ENCODE assay signal across 22 mouse cellular contexts in the genomic region with DNA sequence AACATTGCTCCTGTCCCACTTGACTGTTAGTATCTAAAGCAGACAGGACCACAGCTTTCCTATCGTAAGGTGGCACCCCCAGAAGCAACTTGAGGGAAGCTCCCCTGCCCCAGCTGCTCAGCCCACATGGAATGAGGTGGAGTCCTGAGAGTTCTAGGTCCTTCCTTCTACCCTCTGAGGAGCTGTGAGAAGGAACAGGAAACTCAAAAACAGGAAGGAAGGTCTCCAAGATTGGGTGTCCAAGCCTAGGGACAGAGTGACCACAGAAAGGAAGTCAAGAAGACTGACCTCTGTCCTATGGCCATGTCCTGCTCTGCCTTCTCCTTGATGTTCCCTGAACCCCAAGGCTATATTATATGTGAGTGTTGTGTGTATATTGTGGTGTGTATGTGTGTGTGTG. TPM values are rescaled to one million over a fixed set of nuclear protein-coding genes. Genes with fewer than 3 reads are reported as not detected.
DNase-seq lines count a peak whose midpoint lies in the region; ATAC-seq lines count a peak whose summit lies in the region.
"Had no signal": no experiment of that assay in that cellular context is flagged by ENCODE, and none has a peak within 500 bp of the region (broad histone marks: within the 10 kb centered on the region; RNA-seq: fewer than 3 reads in every experiment).

No protein-coding gene starts in this region.

- H3K27ac ChIP-seq in intestine, embryonic 16.5 days (ENCODE audit: low read length), result no peak overlapping the region
- no peak overlapping the region for H3K27ac ChIP-seq in hindbrain, embryonic 12.5 days
- H3K27ac ChIP-seq: embryonic facial prominence, embryonic 10.5 days; forebrain, embryonic 13.5 days; heart, embryonic 13.5 days; hindbrain, embryonic 14.5 days had no signal

- H3K4me3 ChIP-seq in megakaryocyte, embryonic 14.5 days (replicated peaks), result peak overlapping the region; percentile 67
- H3K4me3 ChIP-seq in intestine, embryonic 16.5 days (ENCODE audit: low read length), result no peak overlapping the region
- no peak overlapping the region for H3K4me3 ChIP-seq in hindbrain, embryonic 12.5 days
- H3K4me3 ChIP-seq: embryonic facial prominence, embryonic 10.5 days; forebrain, embryonic 13.5 days; heart, embryonic 13.5 days had no signal

- H3K9ac ChIP-seq in intestine, embryonic 16.5 days (ENCODE audit: low read depth, low read length), result no peak overlapping the region
- H3K9ac ChIP-seq in hindbrain, embryonic 12.5 days, result no peak overlapping the region
- H3K9ac ChIP-seq: forebrain, embryonic 13.5 days; forebrain, postnatal 0 days; heart, embryonic 13.5 days; hindbrain, embryonic 14.5 days had no signal

- H3K9me3 ChIP-seq in megakaryocyte, embryonic 14.5 days, result no peaks in the 10 kb centered on the region
- H3K9me3 ChIP-seq in intestine, embryonic 16.5 days (ENCODE audit: control insufficient read depth, low read length), result no peaks in the 10 kb centered on the region
- no peaks in the 10 kb centered on the region for H3K9me3 ChIP-seq in hindbrain, embryonic 12.5 days (replicated peaks)
- H3K9me3 ChIP-seq: embryonic facial prominence, embryonic 10.5 days; forebrain, embryonic 13.5 days; heart, embryonic 13.5 days had no signal

- H3K4me2 ChIP-seq in intestine, embryonic 16.5 days (ENCODE audit: low read depth, low read length), result no peak overlapping the region
- H3K4me2 ChIP-seq in hindbrain, embryonic 12.5 days (replicated peaks), result no peak overlapping the region
- H3K4me2 ChIP-seq: forebrain, embryonic 13.5 days; heart, embryonic 13.5 days; hindbrain, embryonic 14.5 days had no signal

- peak; percentile 19 for DNase-seq in lung, postnatal 25 days (ENCODE audit: low spot score)
- DNase-seq in lung, postnatal 4 days, result no peak
- no peak for DNase-seq in embryo, embryonic 10 days (ENCODE audit: low spot score)
- DNase-seq: adrenal gland, adult 8-10 months; adrenal gland, postnatal 36 days; B cell, adult 2 months; cerebellum, adult 11 months; cerebellum, adult 8-10 months; cerebellum, postnatal 25 days; forebrain, postnatal 0 days; gastrocnemius, postnatal 14 days; heart, postnatal 4 days had no signal

- no peaks in the 10 kb centered on the region for H3K36me3 ChIP-seq in megakaryocyte, embryonic 14.5 days (replicated peaks; ENCODE audit: low read length)
- no peaks in the 10 kb centered on the region for H3K36me3 ChIP-seq in intestine, embryonic 16.5 days (ENCODE audit: control insufficient read depth, insufficient read depth, low read length)
- H3K36me3 ChIP-seq in hindbrain, embryonic 12.5 days, result no peaks in the 10 kb centered on the region
- H3K36me3 ChIP-seq: embryonic facial prominence, embryonic 10.5 days; G1E; heart, embryonic 13.5 days had no signal

- H3K27me3 ChIP-seq in megakaryocyte, embryonic 14.5 days (replicated peaks), result peaks cover 28% of the 10 kb centered on the region
- no peaks in the 10 kb centered on the region for H3K27me3 ChIP-seq in intestine, embryonic 16.5 days (replicated peaks; ENCODE audit: control insufficient read depth, insufficient read depth, low read length)
- H3K27me3 ChIP-seq in hindbrain, embryonic 12.5 days, result peaks cover 11% of the 10 kb centered on the region; the same call in 1 of the 2 replicates
- H3K27me3 ChIP-seq: forebrain, embryonic 13.5 days; heart, embryonic 13.5 days had no signal

- peaks cover 42% of the 10 kb centered on the region for H3K4me1 ChIP-seq in megakaryocyte, embryonic 14.5 days
- no peaks in the 10 kb centered on the region for H3K4me1 ChIP-seq in intestine, embryonic 16.5 days (ENCODE audit: control insufficient read depth, insufficient read depth, low read length)
- H3K4me1 ChIP-seq in hindbrain, embryonic 12.5 days, result no peaks in the 10 kb centered on the region
- H3K4me1 ChIP-seq: embryonic facial prominence, embryonic 10.5 days; forebrain, embryonic 13.5 days; heart, embryonic 13.5 days had no signal

- ATAC-seq in granulocyte monocyte progenitor cell, adult 5-6 weeks (replicated peaks; ENCODE audit: poor library complexity, severe bottlenecking), result peak; percentile 80
- ATAC-seq in intestine, embryonic 16.5 days, result no peak
- no peak for ATAC-seq in hindbrain, embryonic 12.5 days (ENCODE audit: low FRiP score)
- ATAC-seq: CD4-positive, CD25-positive, alpha-beta regulatory T cell, adult 4 months; forebrain, embryonic 13.5 days; forebrain, postnatal 0 days had no signal

- 91% methylated on average over 1 of the region's 1 CpGs for WGBS in intestine, embryonic 16.5 days
- 91% methylated on average over 1 of the region's 1 CpGs for WGBS in hindbrain, embryonic 12.5 days

RNA-seq across cellular contexts. Expression of a gene that starts 6.3 kb away (rescaled TPM):
- 20.2 and 33.6 TPM in 2 replicates for total RNA-seq in granulocyte monocyte progenitor cell, adult 5-6 weeks (2014; fragmentation: Nextera tagmentation)
- 21.7 and 22.9 TPM in 2 replicates for total RNA-seq in granulocyte monocyte progenitor cell, adult 5-6 weeks (2017)
- polyA plus RNA-seq in megakaryocyte, embryonic 14.5 days (2012; ENCODE audit: insufficient read depth, low replicate concordance), result 27.5 and 30.1 TPM in 2 replicates
- 52.8 and 53.8 TPM in 2 replicates for polyA plus RNA-seq in intestine, embryonic 16.5 days (2015; fragmentation: Nextera tagmentation; extraction: Ambion mirVana)
- 166 and 180 TPM in 2 replicates for polyA plus RNA-seq in hindbrain, embryonic 12.5 days (2016; fragmentation: Nextera tagmentation; extraction: Ambion mirVana)
